ENCODE assay signal across 7 mouse cellular contexts in genomic region chr10:128524111-128524731, GRCm38 (mm10). TPM values are rescaled to one million over a fixed set of nuclear protein-coding genes. Genes with fewer than 3 reads are reported as not detected.
DNase-seq lines count a peak whose midpoint lies in the region; ATAC-seq and TF ChIP-seq lines count a peak whose summit lies in the region.

No protein-coding gene starts in this region.

- peak; percentile 47 for DNase-seq in thymus, adult 2 months
- no peak for DNase-seq in thymus, postnatal 10 days (ENCODE audit: low spot score in 2 of 2)
- no peak for DNase-seq in adrenal gland, adult 8-10 months
- DNase-seq in frontal cortex, adult 2 months (ENCODE audit: extremely low spot score in 1 of 2, low spot score in 1 of 2): no peak

- no peaks in the 10 kb centered on the region for H3K27me3 ChIP-seq in thymus, adult 2 months (ENCODE audit: control insufficient read depth, insufficient read depth, low read length)
- no peaks in the 10 kb centered on the region; the same call in none of the 2 replicates for H3K27me3 ChIP-seq in embryonic facial prominence, embryonic 15.5 days
- peaks cover 28% of the 10 kb centered on the region for H3K27me3 ChIP-seq in limb, embryonic 13.5 days
- no peaks in the 10 kb centered on the region for H3K27me3 ChIP-seq in neural tube, embryonic 14.5 days (ENCODE audit: control insufficient read depth, insufficient read depth, low read length)

- 16% methylated on average over 11 of the region's 11 CpGs for WGBS in thymus, adult 2 months
- 16% methylated on average over 11 of the region's 11 CpGs for WGBS in embryonic facial prominence, embryonic 15.5 days
- 9% methylated on average over 11 of the region's 11 CpGs for WGBS in limb, embryonic 13.5 days
- 13% methylated on average over 11 of the region's 11 CpGs for WGBS in neural tube, embryonic 14.5 days

- TF ChIP-seq CTCF in thymus, adult 2 months (IDR thresholded peaks at IDR 0.05; ENCODE audit: borderline replicate concordance, control insufficient read depth, extremely low read depth, insufficient read depth, low read length, poor library complexity): no peak

- peak overlapping the region; percentile 79; the same call in 1 of the 2 replicates for H3K9ac ChIP-seq in embryonic facial prominence, embryonic 15.5 days
- H3K9ac ChIP-seq in limb, embryonic 13.5 days: peak overlapping the region; percentile 81
- H3K9ac ChIP-seq in neural tube, embryonic 14.5 days (replicated peaks; ENCODE audit: low read depth, low read length): peak overlapping the region; percentile 62

- peak overlapping the region; percentile 98 for H3K4me2 ChIP-seq in embryonic facial prominence, embryonic 15.5 days (replicated peaks)
- H3K4me2 ChIP-seq in limb, embryonic 13.5 days (replicated peaks): peak overlapping the region; percentile 99
- H3K4me2 ChIP-seq in neural tube, embryonic 14.5 days (ENCODE audit: low read depth, low read length): peak overlapping the region; percentile 99

- peaks cover 8% of the 10 kb centered on the region; the same call in 1 of the 2 replicates for H3K4me1 ChIP-seq in thymus, adult 2 months (replicated peaks; ENCODE audit: control insufficient read depth, insufficient read depth, low read length)
- H3K4me1 ChIP-seq in embryonic facial prominence, embryonic 15.5 days: peaks cover 15% of the 10 kb centered on the region
- H3K4me1 ChIP-seq in limb, embryonic 13.5 days: peaks cover 17% of the 10 kb centered on the region
- H3K4me1 ChIP-seq in neural tube, embryonic 14.5 days (ENCODE audit: control insufficient read depth, insufficient read depth, low read length): peaks cover 7% of the 10 kb centered on the region; the same call in 1 of the 2 replicates

- H3K27ac ChIP-seq in thymus, adult 2 months (ENCODE audit: control insufficient read depth, insufficient read depth, low read length): peak overlapping the region; percentile 80
- peak overlapping the region; percentile 91 for H3K27ac ChIP-seq in embryonic facial prominence, embryonic 15.5 days (replicated peaks)
- no peak overlapping the region for H3K27ac ChIP-seq in limb, embryonic 13.5 days
- H3K27ac ChIP-seq in neural tube, embryonic 14.5 days (ENCODE audit: low read depth, low read length): peak overlapping the region; percentile 56

- H3K9me3 ChIP-seq in embryonic facial prominence, embryonic 15.5 days (replicated peaks): no peaks in the 10 kb centered on the region
- no peaks in the 10 kb centered on the region for H3K9me3 ChIP-seq in limb, embryonic 13.5 days
- no peaks in the 10 kb centered on the region for H3K9me3 ChIP-seq in neural tube, embryonic 14.5 days (ENCODE audit: control insufficient read depth, low read length)

- 0 out of 2 replicates have a peak, but pooled peaks have one; percentile 34 for TF ChIP-seq POLR2A in thymus, adult 2 months (IDR thresholded peaks at IDR 0.05; ENCODE audit: control insufficient read depth, extremely low read depth, insufficient read depth, low read length, poor library complexity)

- H3K4me3 ChIP-seq in thymus, adult 2 months (ENCODE audit: control insufficient read depth, insufficient read depth, low read length): peak overlapping the region; percentile 90
- peak overlapping the region; percentile 90 for H3K4me3 ChIP-seq in embryonic facial prominence, embryonic 15.5 days (replicated peaks)
- peak overlapping the region; percentile 82 for H3K4me3 ChIP-seq in limb, embryonic 13.5 days
- peak overlapping the region; percentile 65 for H3K4me3 ChIP-seq in neural tube, embryonic 14.5 days (ENCODE audit: low read depth, low read length)

- peaks cover 12% of the 10 kb centered on the region for H3K36me3 ChIP-seq in thymus, adult 2 months (ENCODE audit: control insufficient read depth, insufficient read depth, low read length)
- H3K36me3 ChIP-seq in embryonic facial prominence, embryonic 15.5 days: peaks cover 30% of the 10 kb centered on the region
- H3K36me3 ChIP-seq in limb, embryonic 13.5 days: peaks cover 25% of the 10 kb centered on the region
- no peaks in the 10 kb centered on the region for H3K36me3 ChIP-seq in neural tube, embryonic 14.5 days (ENCODE audit: control insufficient read depth, insufficient read depth, low read length)

- no peak for ATAC-seq in embryonic facial prominence, embryonic 15.5 days (ENCODE audit: insufficient number of reproducible peaks, low FRiP score, low TSS enrichment, low read depth)
- ATAC-seq in limb, embryonic 13.5 days (ENCODE audit: low FRiP score, low read depth): no peak
- ATAC-seq in neural tube, embryonic 14.5 days (ENCODE audit: low read depth): no peak

RNA-seq across cellular contexts. Expression of gene Esyt1, which starts 1.4 kb away (rescaled TPM):
- polyA plus RNA-seq in thymus, adult 2 months (2012; rRNA removed): 146 and 155 TPM in 2 replicates
- 43.3 and 44.0 TPM in 2 replicates for polyA plus RNA-seq in embryonic facial prominence, embryonic 15.5 days (2015; fragmentation: Nextera tagmentation; extraction: Ambion mirVana)
- 24.0 and 28.0 TPM in 2 replicates for polyA plus RNA-seq in limb, embryonic 13.5 days (2015; fragmentation: Nextera tagmentation; extraction: Ambion mirVana)
- 10.0 and 25.9 TPM in 2 replicates for polyA plus RNA-seq in neural tube, embryonic 14.5 days (2014; fragmentation: Nextera tagmentation; extraction: Ambion mirVana)
- total RNA-seq in adrenal gland, adult 8-10 months (2022): 10 to 100 TPM; 22.8 to 44.9 (median 33.2) TPM
- 8.3 and 9.8 TPM in 2 replicates for polyA plus RNA-seq in frontal cortex, adult 2 months (2012; rRNA removed)

RNA-seq across cellular contexts. Expression of gene Zc3h10, which starts 23.4 kb away (rescaled TPM):
- polyA plus RNA-seq in thymus, adult 2 months (2012; rRNA removed): 25.6 and 27.1 TPM in 2 replicates
- 15.8 and 16.0 TPM in 2 replicates for polyA plus RNA-seq in embryonic facial prominence, embryonic 15.5 days (2015; fragmentation: Nextera tagmentation; extraction: Ambion mirVana)
- polyA plus RNA-seq in limb, embryonic 13.5 days (2015; fragmentation: Nextera tagmentation; extraction: Ambion mirVana): 16.4 and 17.3 TPM in 2 replicates
- polyA plus RNA-seq in neural tube, embryonic 14.5 days (2014; fragmentation: Nextera tagmentation; extraction: Ambion mirVana): 11.7 and 18.1 TPM in 2 replicates
- 10 to 100 TPM; 12.9 to 15.0 (median 13.6) TPM for total RNA-seq in adrenal gland, adult 8-10 months (2022)
- polyA plus RNA-seq in frontal cortex, adult 2 months (2012; rRNA removed): 11.3 and 12.2 TPM in 2 replicates

RNA-seq across cellular contexts. Expression of gene Rpl41, which starts 24.9 kb away (rescaled TPM):
- polyA plus RNA-seq in thymus, adult 2 months (2012; rRNA removed): 1,821 and 2,108 TPM in 2 replicates
- 4,202 and 4,259 TPM in 2 replicates for polyA plus RNA-seq in embryonic facial prominence, embryonic 15.5 days (2015; fragmentation: Nextera tagmentation; extraction: Ambion mirVana)
- polyA plus RNA-seq in limb, embryonic 13.5 days (2015; fragmentation: Nextera tagmentation; extraction: Ambion mirVana): 3,677 and 3,933 TPM in 2 replicates
- 2,344 and 2,479 TPM in 2 replicates for polyA plus RNA-seq in neural tube, embryonic 14.5 days (2014; fragmentation: Nextera tagmentation; extraction: Ambion mirVana)
- 1,000 to 10,000 TPM; 2,263 to 2,673 (median 2,524) TPM for total RNA-seq in adrenal gland, adult 8-10 months (2022)
- polyA plus RNA-seq in frontal cortex, adult 2 months (2012; rRNA removed): 1,933 and 2,601 TPM in 2 replicates

RNA-seq across cellular contexts. Expression of gene Myl6b, which starts 25.7 kb away (rescaled TPM):
- 2.7 and 3.9 TPM in 2 replicates for polyA plus RNA-seq in thymus, adult 2 months (2012; rRNA removed)
- polyA plus RNA-seq in embryonic facial prominence, embryonic 15.5 days (2015; fragmentation: Nextera tagmentation; extraction: Ambion mirVana): 5.0 and 6.9 TPM in 2 replicates
- polyA plus RNA-seq in limb, embryonic 13.5 days (2015; fragmentation: Nextera tagmentation; extraction: Ambion mirVana): 4.7 and 5.0 TPM in 2 replicates
- polyA plus RNA-seq in neural tube, embryonic 14.5 days (2014; fragmentation: Nextera tagmentation; extraction: Ambion mirVana): 6.4 and 8.9 TPM in 2 replicates
- total RNA-seq in adrenal gland, adult 8-10 months (2022): 10 to 100 TPM in 2 of 4 experiments, 1 to 10 TPM in 2; 4.8 to 11.6 (median 7.9) TPM
- 24.7 and 27.5 TPM in 2 replicates for polyA plus RNA-seq in frontal cortex, adult 2 months (2012; rRNA removed)

RNA-seq across cellular contexts. Expression of gene Myl6, which starts 30.3 kb away (rescaled TPM):
- 445 and 566 TPM in 2 replicates for polyA plus RNA-seq in thymus, adult 2 months (2012; rRNA removed)
- 1,219 and 1,296 TPM in 2 replicates for polyA plus RNA-seq in embryonic facial prominence, embryonic 15.5 days (2015; fragmentation: Nextera tagmentation; extraction: Ambion mirVana)
- polyA plus RNA-seq in limb, embryonic 13.5 days (2015; fragmentation: Nextera tagmentation; extraction: Ambion mirVana): 1,077 and 1,101 TPM in 2 replicates
- 831 and 835 TPM in 2 replicates for polyA plus RNA-seq in neural tube, embryonic 14.5 days (2014; fragmentation: Nextera tagmentation; extraction: Ambion mirVana)
- 100 to 1,000 TPM; 760 to 841 (median 820) TPM for total RNA-seq in adrenal gland, adult 8-10 months (2022)
- polyA plus RNA-seq in frontal cortex, adult 2 months (2012; rRNA removed): 1,313 and 1,322 TPM in 2 replicates
